Mouse (Mus musculus) CH12.LX (cell line): ENCODE data around the gene Olfr132. TPM values are rescaled to one million over a fixed set of nuclear protein-coding genes. Genes with fewer than 3 reads are reported as not detected.

Source experiments
- polyA plus RNA-seq: library from polyadenylated mRNA; unstranded; fragments of >175 nt; gene quantifications from 2 replicates; pipeline ENCODE4 v1.2.1, GENCODE M21; 2012; ENCODE audit warnings: low read depth; ENCODE audit not compliant: insufficient read length
- total RNA-seq, 2 experiments: library from RNA; depleted of rRNA; stranded (reverse); fragments of 300-350 nt in 1 of 2; fragments of >200 nt in 1 of 2; gene quantifications; 2 replicates each; pipeline ENCODE4 v1.2.3; 2012 to 2014

Gene Olfr132
- total and polyA plus RNA-seq, 3 experiments, result not detected

Other genes with a start within 250 kb of the Olfr132 start
- gene Olfr127, start 234.1 kb downstream of the Olfr132 start, total RNA-seq (2012; rRNA removed), result not detected in 2 replicates
- not detected in 2 replicates for gene Olfr127, start 234.1 kb downstream of the Olfr132 start, total RNA-seq (2014; rRNA removed)
- 0.07 and 0.10 TPM in 2 replicates for gene Olfr127, start 234.1 kb downstream of the Olfr132 start, polyA plus RNA-seq
- gene Olfr128, start 214.0 kb downstream of the Olfr132 start, total RNA-seq (2012; rRNA removed), result not detected in 2 replicates
- not detected in 2 replicates for gene Olfr128, start 214.0 kb downstream of the Olfr132 start, total RNA-seq (2014; rRNA removed)
- not detected in 2 replicates for gene Olfr128, start 214.0 kb downstream of the Olfr132 start, polyA plus RNA-seq
- not detected in 2 replicates for gene Olfr761, start 181.4 kb downstream of the Olfr132 start, total RNA-seq (2012; rRNA removed)
- gene Olfr761, start 181.4 kb downstream of the Olfr132 start, total RNA-seq (2014; rRNA removed), result not detected in 2 replicates
- not detected in 2 replicates for gene Olfr761, start 181.4 kb downstream of the Olfr132 start, polyA plus RNA-seq
- not detected in 2 replicates for gene Olfr129, start 74.4 kb downstream of the Olfr132 start, total RNA-seq (2012; rRNA removed)
- not detected in 2 replicates for gene Olfr129, start 74.4 kb downstream of the Olfr132 start, total RNA-seq (2014; rRNA removed)
- not detected in 2 replicates for gene Olfr129, start 74.4 kb downstream of the Olfr132 start, polyA plus RNA-seq
- gene Olfr130, start 70.6 kb downstream of the Olfr132 start, total RNA-seq (2012; rRNA removed), result not detected in 2 replicates
- gene Olfr130, start 70.6 kb downstream of the Olfr132 start, total RNA-seq (2014; rRNA removed), result not detected in 2 replicates
- gene Olfr130, start 70.6 kb downstream of the Olfr132 start, polyA plus RNA-seq, result not detected in 2 replicates
- gene Olfr131, start 45.8 kb downstream of the Olfr132 start, total RNA-seq (2012; rRNA removed), result not detected in 2 replicates
- gene Olfr131, start 45.8 kb downstream of the Olfr132 start, total RNA-seq (2014; rRNA removed), result not detected in 2 replicates
- gene Olfr131, start 45.8 kb downstream of the Olfr132 start, polyA plus RNA-seq, result not detected in 2 replicates
- not detected in 2 replicates for gene Olfr133, start 10.8 kb upstream of the Olfr132 start, total RNA-seq (2012; rRNA removed)
- not detected in 2 replicates for gene Olfr133, start 10.8 kb upstream of the Olfr132 start, total RNA-seq (2014; rRNA removed)
- not detected in 2 replicates for gene Olfr133, start 10.8 kb upstream of the Olfr132 start, polyA plus RNA-seq
- not detected in 2 replicates for gene Olfr134, start 36.9 kb upstream of the Olfr132 start, total RNA-seq (2012; rRNA removed)
- gene Olfr134, start 36.9 kb upstream of the Olfr132 start, total RNA-seq (2014; rRNA removed), result not detected in 2 replicates
- gene Olfr134, start 36.9 kb upstream of the Olfr132 start, polyA plus RNA-seq, result not detected in 2 replicates
- gene Olfr135, start 69.8 kb upstream of the Olfr132 start, total RNA-seq (2012; rRNA removed), result not detected in 2 replicates
- not detected in 2 replicates for gene Olfr135, start 69.8 kb upstream of the Olfr132 start, total RNA-seq (2014; rRNA removed)
- gene Olfr135, start 69.8 kb upstream of the Olfr132 start, polyA plus RNA-seq, result not detected in 2 replicates
- gene Olfr138, start 126.5 kb upstream of the Olfr132 start, total RNA-seq (2012; rRNA removed), result not detected in 2 replicates
- gene Olfr138, start 126.5 kb upstream of the Olfr132 start, total RNA-seq (2014; rRNA removed), result not detected in 2 replicates
- not detected in 2 replicates for gene Olfr138, start 126.5 kb upstream of the Olfr132 start, polyA plus RNA-seq
- not detected in 2 replicates for gene Olfr137, start 173.0 kb upstream of the Olfr132 start, total RNA-seq (2012; rRNA removed)
- gene Olfr137, start 173.0 kb upstream of the Olfr132 start, total RNA-seq (2014; rRNA removed), result not detected in 2 replicates
- not detected in 2 replicates for gene Olfr137, start 173.0 kb upstream of the Olfr132 start, polyA plus RNA-seq
- not detected in 2 replicates for gene Olfr136, start 195.3 kb upstream of the Olfr132 start, total RNA-seq (2012; rRNA removed)
- not detected in 2 replicates for gene Olfr136, start 195.3 kb upstream of the Olfr132 start, total RNA-seq (2014; rRNA removed)
- gene Olfr136, start 195.3 kb upstream of the Olfr132 start, polyA plus RNA-seq, result not detected in 2 replicates